Mouse (Mus musculus): ENCODE measurements around the gene Olfr459. TPM values are rescaled to one million over a fixed set of nuclear protein-coding genes. Genes with fewer than 3 reads are reported as not detected.

Gene Olfr459
- not detected for total RNA-seq (2021)
- long read RNA-seq, experiment 1: 0 reads
- long read RNA-seq, experiment 2: 0 reads

- no peak for DNase-seq (ENCODE audit: low spot score in 2 of 2)
- Histone ChIP-seq H3K27ac (no peak within 1 kb of the TSS; the same call in 1 of the 2 replicates), H3K4me3 (no peak within 1 kb of the TSS)
- no peak for TF ChIP-seq CTCF (conservative IDR thresholded peaks at IDR 0.05)
Observed at GRCm38 (mm10) chr6:41775077-41775476, at the start of gene Olfr459. Gene Olfr459 (minus strand): TSS chr6:41775177.

GRCm38 (mm10) chr6:41824086-41824485 is 49.1 kb upstream of the Olfr459 start:
- no peak overlapping the region for H3K27ac ChIP-seq
- TF ChIP-seq CTCF (conservative IDR thresholded peaks at IDR 0.05): no peak
- H3K4me3 ChIP-seq: no peak overlapping the region
- no peak for DNase-seq (ENCODE audit: low spot score in 2 of 2)

GRCm38 (mm10) chr6:41786700-41787099 is 11.7 kb upstream of the Olfr459 start:
- no peak overlapping the region for H3K4me3 ChIP-seq
- DNase-seq (ENCODE audit: low spot score in 2 of 2): peak; percentile 14 to 33
- no peak for TF ChIP-seq CTCF (conservative IDR thresholded peaks at IDR 0.05)

GRCm38 (mm10) chr6:41775721-41776120 is 744 bp upstream of the Olfr459 start:
- no peak for TF ChIP-seq CTCF (conservative IDR thresholded peaks at IDR 0.05)
- peak; percentile 32 to 74 for DNase-seq (ENCODE audit: low spot score in 2 of 2)
- Histone ChIP-seq H3K27ac (no peak overlapping the region; the same call in 1 of the 2 replicates), H3K4me3 (no peak overlapping the region)

More at GRCm38 (mm10) chr6:41786700-41787099, 11.7 kb upstream of the Olfr459 start:
- no peak overlapping the region; the same call in 1 of the 2 replicates for H3K27ac ChIP-seq

- no peak overlapping the region for H3K4me3 ChIP-seq
- DNase-seq (ENCODE audit: low spot score in 2 of 2): no peak
- no peak overlapping the region for H3K27ac ChIP-seq
- TF ChIP-seq CTCF (conservative IDR thresholded peaks at IDR 0.05): no peak
Observed at GRCm38 (mm10) chr6:41769872-41770271, 5.1 kb downstream of the Olfr459 start.

GRCm38 (mm10) chr6:41764306-41764705 is 10.7 kb downstream of the Olfr459 start:
- Histone ChIP-seq H3K27ac (no peak overlapping the region), H3K4me3 (no peak overlapping the region)
- TF ChIP-seq CTCF (conservative IDR thresholded peaks at IDR 0.05): no peak
- DNase-seq (ENCODE audit: low spot score in 2 of 2): no peak

- no peak for DNase-seq (ENCODE audit: low spot score in 2 of 2)
- Histone ChIP-seq H3K27ac (no peak overlapping the region), H3K4me3 (no peak overlapping the region)
- no peak for TF ChIP-seq CTCF (conservative IDR thresholded peaks at IDR 0.05)
Observed at GRCm38 (mm10) chr6:41762370-41762757, 12.6 kb downstream of the Olfr459 start.

GRCm38 (mm10) chr6:41761702-41762369 is 13.1 kb downstream of the Olfr459 start:
- H3K4me3 ChIP-seq: no peak overlapping the region
- peak; percentile 69 to 78 for DNase-seq (ENCODE audit: low spot score in 2 of 2)
- TF ChIP-seq CTCF (conservative IDR thresholded peaks at IDR 0.05): peak; percentile 99

GRCm38 (mm10) chr6:41759618-41760017 is 15.4 kb downstream of the Olfr459 start:
- DNase-seq (ENCODE audit: low spot score in 2 of 2): no peak
- Histone ChIP-seq H3K27ac (no peak overlapping the region), H3K4me3 (no peak overlapping the region)
- TF ChIP-seq CTCF (conservative IDR thresholded peaks at IDR 0.05): no peak

More at GRCm38 (mm10) chr6:41761702-41762369, 13.1 kb downstream of the Olfr459 start:
- H3K27ac ChIP-seq: no peak overlapping the region

- no peak for DNase-seq (ENCODE audit: low spot score in 2 of 2)
- Histone ChIP-seq H3K4me3 (no peak overlapping the region), H3K27ac (no peak overlapping the region)
- TF ChIP-seq CTCF (conservative IDR thresholded peaks at IDR 0.05): no peak
Observed at GRCm38 (mm10) chr6:41758421-41758820, 16.6 kb downstream of the Olfr459 start.

GRCm38 (mm10) chr6:41757199-41757598 is 17.8 kb downstream of the Olfr459 start:
- Histone ChIP-seq H3K27ac (no peak overlapping the region), H3K4me3 (no peak overlapping the region)
- DNase-seq (ENCODE audit: low spot score in 2 of 2): no peak
- no peak for TF ChIP-seq CTCF (conservative IDR thresholded peaks at IDR 0.05)

GRCm38 (mm10) chr6:41754626-41755025 is 20.4 kb downstream of the Olfr459 start:
- no peak overlapping the region for H3K4me3 ChIP-seq
- H3K27ac ChIP-seq: no peak overlapping the region
- DNase-seq (ENCODE audit: low spot score in 2 of 2): no peak
- TF ChIP-seq CTCF (conservative IDR thresholded peaks at IDR 0.05): no peak

- no peak overlapping the region for H3K27ac ChIP-seq
Observed at GRCm38 (mm10) chr6:41744664-41745392, 30.1 kb downstream of the Olfr459 start.

More at GRCm38 (mm10) chr6:41744664-41745392, 30.1 kb downstream of the Olfr459 start:
- TF ChIP-seq CTCF (conservative IDR thresholded peaks at IDR 0.05): no peak
- DNase-seq (ENCODE audit: low spot score in 2 of 2): no peak
- no peak overlapping the region for H3K4me3 ChIP-seq
